Mouse (Mus musculus): ENCODE measurements around the gene Cd46.

Cd46 gene

GRCm38 (mm10) chr1:195018089-195018999 lies 73.7 kb downstream of the Cd46 start:
- DNase-seq (ENCODE audit: low read depth, low spot score): no peak

- DNase-seq (ENCODE audit: low read depth, low spot score): no peak
Measured at GRCm38 (mm10) chr1:195017626-195018025, 74.4 kb downstream of the Cd46 start.

- no peak for DNase-seq (ENCODE audit: low read depth, low spot score)
Measured at GRCm38 (mm10) chr1:195016811-195017501, 75.1 kb downstream of the Cd46 start.

- no peak for DNase-seq (ENCODE audit: low read depth, low spot score)
Measured at GRCm38 (mm10) chr1:195015281-195015680, 76.8 kb downstream of the Cd46 start.

- no peak for DNase-seq (ENCODE audit: low read depth, low spot score)
Measured at GRCm38 (mm10) chr1:195014201-195014885, 77.7 kb downstream of the Cd46 start.

- no peak for DNase-seq (ENCODE audit: low read depth, low spot score)
Measured at GRCm38 (mm10) chr1:195012531-195012930, 79.5 kb downstream of the Cd46 start.

- no peak for DNase-seq (ENCODE audit: low read depth, low spot score)
Measured at GRCm38 (mm10) chr1:195006267-195006666, 85.8 kb downstream of the Cd46 start.

- no peak for DNase-seq (ENCODE audit: low read depth, low spot score)
Measured at GRCm38 (mm10) chr1:195004194-195004593, 87.9 kb downstream of the Cd46 start.

- DNase-seq (ENCODE audit: low read depth, low spot score): no peak
Measured at GRCm38 (mm10) chr1:195003328-195003727, 88.7 kb downstream of the Cd46 start.

GRCm38 (mm10) chr1:194998396-194998795 lies 93.7 kb downstream of the Cd46 start:
- no peak for DNase-seq (ENCODE audit: low read depth, low spot score)

- DNase-seq (ENCODE audit: low read depth, low spot score): no peak
Measured at GRCm38 (mm10) chr1:194995196-194995595, 96.9 kb downstream of the Cd46 start.

GRCm38 (mm10) chr1:194994262-194994661 lies 97.8 kb downstream of the Cd46 start:
- no peak for DNase-seq (ENCODE audit: low read depth, low spot score)

GRCm38 (mm10) chr1:194993409-194993988 lies 98.5 kb downstream of the Cd46 start:
- no peak for DNase-seq (ENCODE audit: low read depth, low spot score)

- DNase-seq (ENCODE audit: low read depth, low spot score): no peak
Measured at GRCm38 (mm10) chr1:194992589-194993317, 99.3 kb downstream of the Cd46 start.

GRCm38 (mm10) chr1:194991654-194992053 lies 100.4 kb downstream of the Cd46 start:
- DNase-seq (ENCODE audit: low read depth, low spot score): no peak

- DNase-seq (ENCODE audit: low read depth, low spot score): no peak
Measured at GRCm38 (mm10) chr1:194990976-194991375, 101.1 kb downstream of the Cd46 start.

GRCm38 (mm10) chr1:194989024-194989423 lies 103.0 kb downstream of the Cd46 start:
- DNase-seq (ENCODE audit: low read depth, low spot score): no peak
